Mouse (Mus musculus) neutrophil, adult 83 days (primary cell): Measurements from ENCODE around the gene Rbm28. TPM values are rescaled to one million over a fixed set of nuclear protein-coding genes. Genes with fewer than 3 reads are reported as not detected.

Experiments
- total RNA-seq, 2 experiments: library from RNA; stranded (reverse); gene quantifications; one replicate each; pipeline ENCODE4 v1.2.4; 2023

The Rbm28 gene
- total RNA-seq: 10 to 100 TPM; 22.4 to 25.6 TPM

DNA sequence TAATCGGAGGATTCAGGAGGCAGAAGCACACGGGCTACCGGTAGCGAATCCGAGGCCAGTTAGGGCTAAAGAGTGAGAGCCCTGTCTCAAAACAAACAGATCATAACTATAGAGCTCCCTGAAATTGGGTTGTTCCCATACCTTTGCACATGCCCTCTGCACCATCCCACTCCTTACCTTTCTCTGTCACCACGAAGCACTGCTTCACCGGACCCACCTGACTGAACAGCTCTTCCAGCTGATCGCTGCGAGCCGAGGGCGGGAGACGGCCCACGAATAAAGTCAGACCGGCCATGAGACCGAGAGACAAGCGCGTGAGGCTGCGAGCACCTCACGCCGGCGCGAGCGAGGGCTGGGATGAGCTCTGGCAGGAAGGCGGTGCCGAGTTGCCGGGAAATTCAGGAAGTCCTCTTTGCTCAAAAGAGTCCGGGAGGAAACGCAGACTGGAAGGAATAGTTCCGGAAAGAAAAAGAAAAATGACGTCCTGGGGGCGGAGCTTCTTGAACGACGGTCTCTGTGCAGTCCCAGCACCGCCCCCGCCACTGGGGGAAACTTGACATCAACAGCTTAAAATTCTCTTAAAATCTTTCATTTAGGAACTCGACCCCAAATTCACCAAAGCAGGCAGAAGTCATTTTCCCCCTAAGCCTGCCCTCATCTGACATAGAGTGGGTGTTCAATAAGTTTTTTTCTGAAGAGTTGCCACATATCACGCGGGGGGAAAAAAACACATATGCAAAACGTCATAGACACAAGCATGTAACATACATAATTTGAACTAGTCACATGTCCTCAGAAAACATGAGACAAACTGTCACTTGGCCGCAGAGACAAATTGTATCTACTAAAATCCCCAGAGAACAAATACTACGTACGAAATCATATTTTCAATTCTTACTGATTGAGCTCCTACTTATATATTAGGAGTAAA, at the start of gene Rbm28:
TSS of gene Rbm28 (minus strand) at position 693 of the 931 bp plus-strand sequence.

DNA sequence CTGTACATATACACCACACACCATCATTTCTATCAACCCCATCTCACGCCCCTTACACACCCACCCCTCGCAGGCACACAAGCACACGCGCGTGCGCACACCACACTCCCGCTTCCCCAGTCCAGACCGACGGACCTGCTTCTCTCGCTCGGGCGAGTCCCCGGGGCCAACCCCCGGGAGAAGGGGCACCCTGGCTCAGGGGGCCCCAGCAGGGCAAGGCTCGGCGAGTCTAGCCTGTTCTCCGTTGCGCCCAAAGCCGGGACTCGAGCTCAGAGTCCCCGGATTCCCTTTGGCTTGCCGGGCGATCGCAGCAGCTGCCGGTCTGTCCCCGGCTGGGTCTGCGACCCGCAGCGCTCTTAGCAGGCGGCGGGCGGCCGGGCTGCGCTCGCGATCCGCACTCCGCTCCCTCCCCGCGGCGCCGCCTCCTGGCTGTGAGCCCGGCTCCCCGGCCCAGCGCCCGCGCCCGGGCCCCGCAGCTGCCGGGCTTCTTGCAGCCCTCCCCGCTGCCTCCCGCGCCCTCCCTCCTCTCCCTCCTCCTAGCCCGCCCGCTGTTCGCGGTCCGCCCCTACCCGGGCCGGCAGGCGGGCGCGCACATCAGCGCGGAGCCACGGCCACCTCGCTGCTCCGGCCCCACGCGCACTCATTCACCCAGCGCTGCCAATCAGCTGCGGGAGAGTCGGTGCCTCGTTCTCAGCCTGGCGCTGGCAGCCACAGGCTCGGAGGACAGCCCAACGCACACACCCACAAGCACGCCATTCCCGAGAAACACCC, 14.3 kb upstream of the Rbm28 start, which contains the start of gene Prrt4:
TSS of gene Prrt4 (minus strand) at position 697 of the 771 bp plus-strand sequence.

Other genes with a start within 250 kb of the Rbm28 start
- gene Lep, start 104.8 kb downstream of the Rbm28 start, total RNA-seq: not detected
- not detected for gene Prrt4, start 14.6 kb upstream of the Rbm28 start, total RNA-seq
- 10 to 100 TPM; 30.0 to 31.2 TPM for gene Impdh1, start 51.4 kb upstream of the Rbm28 start, total RNA-seq
- 1 to 10 TPM; 1.9 to 3.1 TPM for gene Hilpda, start 107.5 kb upstream of the Rbm28 start, total RNA-seq
- gene Fam71f2, start 114.6 kb upstream of the Rbm28 start, total RNA-seq: not detected
- gene Fam71f1, start 154.1 kb upstream of the Rbm28 start, total RNA-seq: not detected
- gene Calu, start 183.1 kb upstream of the Rbm28 start, total RNA-seq: 10 to 100 TPM; 36.7 to 38.5 TPM
- gene Opn1sw, start 223.5 kb upstream of the Rbm28 start, total RNA-seq: not detected
- not detected for gene Ccdc136, start 231.3 kb upstream of the Rbm28 start, total RNA-seq